Mouse (Mus musculus) forebrain, postnatal 0 days (tissue): ENCODE results near the gene Slc5a2. TPM values are rescaled to one million over a fixed set of nuclear protein-coding genes. Genes with fewer than 3 reads are reported as not detected.

Experiments
- ATAC-seq: fragments of 200-750 bp; cut with Nextera tagmentation; 2 replicates; pipeline ENCODE4 v1.8.0; 2017; ENCODE audit warnings: mild to moderate bottlenecking, moderate library complexity
- DNase-seq: peaks from one replicate; pipeline ENCODE4 v3.0.0-alpha.2; 2015
- H3K27ac ChIP-seq: fragments of 300-500 bp; sonication (generic); 2 replicates; pipeline ENCODE4 v1.5.1; 2014; ENCODE audit warnings: low read depth, mild to moderate bottlenecking, antibody characterized with exemption, low read length, moderate library complexity, mixed read lengths
- H3K27me3 ChIP-seq: fragments of 300-500 bp; sonication (generic); 2 replicates; pipeline ENCODE4 v1.6.1; 2014; ENCODE audit warnings: mild to moderate bottlenecking, low read length, mixed read lengths; ENCODE audit not compliant: insufficient read depth
- H3K36me3 ChIP-seq: fragments of 300-500 bp; sonication (generic); 2 replicates; pipeline ENCODE4 v1.6.1; 2014; ENCODE audit warnings: mild to moderate bottlenecking, moderate library complexity; ENCODE audit not compliant: insufficient read depth
- H3K4me1 ChIP-seq: fragments of 300-500 bp; sonication (generic); 2 replicates; pipeline ENCODE4 v1.6.1; 2014; ENCODE audit warnings: antibody characterized with exemption; ENCODE audit not compliant: insufficient read depth
- H3K4me2 ChIP-seq: fragments of 300-500 bp; sonication (generic); 2 replicates; pipeline ENCODE4 v1.6.1; 2014; ENCODE audit warnings: low read depth, mild to moderate bottlenecking, moderate library complexity
- H3K4me3 ChIP-seq: fragments of 300-500 bp; sonication (generic); 2 replicates; pipeline ENCODE4 v1.5.1; 2014; ENCODE audit warnings: low read depth, low read length, mixed read lengths
- H3K9ac ChIP-seq: fragments of 300-500 bp; sonication (generic); 2 replicates; pipeline ENCODE4 v1.6.1; 2014; ENCODE audit warnings: mild to moderate bottlenecking
- H3K9me3 ChIP-seq: fragments of 300-500 bp; sonication (generic); 2 replicates; pipeline ENCODE4 v1.6.1; 2016; ENCODE audit warnings: low read length
- CTCF ChIP-seq: sonication (generic); IDR thresholded peaks from 2 replicates; pipeline ENCODE4 v1.5.1; 2016; ENCODE audit warnings: antibody characterized with exemption, control low read depth, low read depth
- WGBS: fragments of 180-500 bp; shearing (Covaris S2); extraction: QIAGEN DNeasy Blood & Tissue Kit; methylation state at CpG from one replicate; pipeline ENCODE4 v1.1.7; 2014; 5-methylcytosine and 5-hydroxymethylcytosine counted together
- polyA plus RNA-seq: library from polyadenylated mRNA; unstranded; fragments of >200 nt; fragmentation: Nextera tagmentation; extraction: Ambion mirVana; gene quantifications from 2 replicates; pipeline ENCODE4 v1.2.1, GENCODE M21; 2015
- total RNA-seq: library from RNA; depleted of rRNA; stranded (reverse); fragments of >200 nt; gene quantifications from 2 replicates; pipeline ENCODE4 v1.2.3, GENCODE M21; 2014; rRNA removed

Slc5a2 gene
- total RNA-seq (not detected in 2 replicates), polyA plus RNA-seq (0.10 TPM in 1 of 2 replicates, not detected in the other)

- H3K4me3 ChIP-seq, result no peak within 1 kb of the TSS
- H3K9ac ChIP-seq, result no peak within 1 kb of the TSS
- no peaks in the 10 kb centered on the region for H3K4me1 ChIP-seq
- no peaks in the 10 kb centered on the region for H3K9me3 ChIP-seq
- no peak within 1 kb of the TSS for H3K4me2 ChIP-seq
- ATAC-seq (no peak), DNase-seq (no peak)
- TF ChIP-seq CTCF, result no peak
- 85% methylated on average over 6 of the region's 6 CpGs for WGBS
- no peak within 1 kb of the TSS for H3K27ac ChIP-seq
- H3K27me3 ChIP-seq, result no peaks in the 10 kb centered on the region
- H3K36me3 ChIP-seq, result no peaks in the 10 kb centered on the region
Observed at GRCm38 (mm10) chr7:128265411-128265810, at the start of gene Slc5a2. TSS of gene Slc5a2 (plus strand) at chr7:128265657.

DNA sequence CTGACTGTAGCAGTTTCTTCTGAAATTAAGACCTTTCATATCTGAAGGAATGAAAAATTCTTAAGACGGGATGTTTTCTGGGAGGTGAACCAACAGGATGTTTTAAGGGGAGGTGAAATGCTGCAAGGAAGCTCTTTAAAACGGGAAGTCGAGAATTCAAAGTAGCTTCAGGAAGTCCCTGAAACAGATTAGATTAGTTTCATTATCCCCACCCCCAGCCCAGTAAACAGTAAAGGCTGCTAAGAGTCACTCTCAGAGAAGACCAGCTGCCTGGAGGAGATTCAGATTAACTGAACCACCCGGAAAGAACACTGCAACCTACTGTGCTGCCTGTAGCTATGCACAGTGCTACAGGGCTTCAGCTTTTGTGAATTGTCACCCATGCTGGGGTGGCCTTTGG is 45.5 kb upstream of the Slc5a2 start:
- TF ChIP-seq CTCF, result no peak
- Histone ChIP-seq H3K27ac (no peak overlapping the region), H3K36me3 (no peaks in the 10 kb centered on the region), H3K9me3 (no peaks in the 10 kb centered on the region), H3K4me1 (no peaks in the 10 kb centered on the region), H3K4me2 (no peak overlapping the region), H3K9ac (no peak overlapping the region), H3K4me3 (no peak overlapping the region), H3K27me3 (no peaks in the 10 kb centered on the region)
- ATAC-seq (no peak), DNase-seq (no peak)
- WGBS, result 88% methylated on average over 4 of the region's 4 CpGs

DNA sequence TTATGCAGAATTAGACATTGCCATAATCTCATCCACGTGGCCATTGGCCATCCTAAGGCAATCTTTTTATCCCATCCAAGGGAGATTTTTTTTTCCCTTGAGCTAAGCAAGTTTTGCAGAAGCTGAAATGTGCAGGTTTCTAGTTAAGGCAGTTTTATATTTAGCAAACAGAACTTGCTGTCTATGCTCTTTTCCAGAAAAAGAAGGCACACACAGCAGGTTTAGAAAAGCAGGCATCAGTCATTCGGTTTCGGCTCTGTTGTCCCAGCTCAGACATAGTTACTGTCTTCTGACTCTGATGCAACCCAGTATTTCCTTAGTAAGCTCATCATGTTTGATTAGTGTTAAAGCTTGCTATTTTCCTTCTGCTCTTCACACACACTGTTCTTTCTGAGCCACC is 44.5 kb upstream of the Slc5a2 start:
- peak; percentile 7 for DNase-seq
- no peaks in the 10 kb centered on the region for H3K9me3 ChIP-seq
- H3K4me1 ChIP-seq, result no peaks in the 10 kb centered on the region
- no peak; the same call in 1 of the 2 replicates for ATAC-seq
- H3K27me3 ChIP-seq, result no peaks in the 10 kb centered on the region
- H3K27ac ChIP-seq, result no peak overlapping the region; the same call in 1 of the 2 replicates
- H3K36me3 ChIP-seq, result no peaks in the 10 kb centered on the region
- H3K4me2 ChIP-seq, result no peak overlapping the region
- H3K4me3 ChIP-seq, result no peak overlapping the region
- H3K9ac ChIP-seq, result no peak overlapping the region
- TF ChIP-seq CTCF, result no peak
- 79% methylated on average over 3 of the region's 3 CpGs for WGBS

GRCm38 (mm10) chr7:128231741-128232140 is 33.7 kb upstream of the Slc5a2 start:
- no peak overlapping the region for H3K9ac ChIP-seq
- no peaks in the 10 kb centered on the region for H3K36me3 ChIP-seq
- no peaks in the 10 kb centered on the region for H3K4me1 ChIP-seq
- WGBS, result 58% methylated on average over 8 of the region's 8 CpGs
- TF ChIP-seq CTCF, result no peak
- ATAC-seq (no peak), DNase-seq (no peak)
- H3K4me3 ChIP-seq, result no peak overlapping the region
- no peaks in the 10 kb centered on the region for H3K27me3 ChIP-seq
- no peaks in the 10 kb centered on the region for H3K9me3 ChIP-seq
- no peak overlapping the region for H3K4me2 ChIP-seq
- no peak overlapping the region for H3K27ac ChIP-seq

GRCm38 (mm10) chr7:128234796-128235195 is 30.7 kb upstream of the Slc5a2 start:
- no peak overlapping the region for H3K4me2 ChIP-seq
- no peak for ATAC-seq
- H3K4me3 ChIP-seq, result no peak overlapping the region
- TF ChIP-seq CTCF, result no peak
- no peak for DNase-seq
- no peak overlapping the region for H3K27ac ChIP-seq
- no peaks in the 10 kb centered on the region for H3K9me3 ChIP-seq
- WGBS, result 85% methylated on average over 2 of the region's 2 CpGs
- H3K27me3 ChIP-seq, result no peaks in the 10 kb centered on the region
- H3K36me3 ChIP-seq, result no peaks in the 10 kb centered on the region
- H3K4me1 ChIP-seq, result no peaks in the 10 kb centered on the region; the same call in 1 of the 2 replicates
- H3K9ac ChIP-seq, result no peak overlapping the region

DNA sequence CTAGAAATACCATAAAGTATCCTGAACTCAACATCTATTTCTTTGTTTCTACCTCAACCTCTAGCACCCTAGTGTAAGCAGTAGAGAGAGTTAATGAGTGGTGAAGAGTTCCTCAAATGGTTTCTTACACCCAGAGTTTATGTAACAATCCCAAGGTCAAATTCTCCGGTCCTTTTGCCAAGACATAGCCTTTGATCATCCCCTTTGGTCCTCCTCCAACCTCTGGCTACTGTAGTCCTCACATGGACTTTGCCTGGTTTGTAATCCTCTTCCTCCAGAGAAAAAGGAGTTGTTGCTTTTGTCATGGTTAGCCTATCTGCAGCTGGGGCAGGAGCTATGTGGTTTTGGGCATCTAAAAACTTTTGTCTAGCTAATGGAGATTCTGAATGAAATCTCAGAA is 30.0 kb upstream of the Slc5a2 start:
- no peak overlapping the region for H3K4me3 ChIP-seq
- no peaks in the 10 kb centered on the region; the same call in 1 of the 2 replicates for H3K4me1 ChIP-seq
- DNase-seq (no peak), ATAC-seq (no peak)
- H3K36me3 ChIP-seq, result peaks cover 6% of the 10 kb centered on the region
- no peak for TF ChIP-seq CTCF
- no peak overlapping the region for H3K4me2 ChIP-seq
- no peak overlapping the region for H3K27ac ChIP-seq
- WGBS, result 97% methylated on average over 1 of the region's 1 CpGs
- H3K9me3 ChIP-seq, result no peaks in the 10 kb centered on the region
- H3K27me3 ChIP-seq, result no peaks in the 10 kb centered on the region
- H3K9ac ChIP-seq, result no peak overlapping the region

DNA sequence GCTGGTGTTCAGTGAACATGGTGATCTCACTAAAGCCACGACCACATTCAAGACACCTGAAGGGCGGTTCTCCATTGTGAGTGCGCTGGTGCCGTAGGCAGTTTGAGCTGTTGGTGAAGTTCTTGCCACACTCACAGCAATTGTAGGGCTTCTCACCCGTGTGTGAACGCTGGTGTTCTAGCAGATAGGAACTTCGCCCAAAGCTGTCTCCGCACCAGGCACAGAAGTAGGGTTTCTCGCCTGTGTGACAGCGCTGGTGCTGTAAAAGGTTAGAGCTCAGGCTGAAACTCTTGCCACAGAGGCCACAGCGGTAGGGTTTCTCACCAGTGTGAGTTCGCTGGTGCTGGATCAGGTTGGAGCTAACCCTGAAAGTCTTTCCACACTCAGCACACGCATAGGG is 29.0 kb upstream of the Slc5a2 start:
- WGBS, result 94% methylated on average over 13 of the region's 13 CpGs
- DNase-seq, result no peak
- H3K4me1 ChIP-seq, result no peaks in the 10 kb centered on the region; the same call in 1 of the 2 replicates
- H3K27ac ChIP-seq, result peak overlapping the region; percentile 98
- peaks cover 15% of the 10 kb centered on the region for H3K36me3 ChIP-seq
- H3K4me3 ChIP-seq, result no peak overlapping the region
- H3K9me3 ChIP-seq, result no peaks in the 10 kb centered on the region
- no peak overlapping the region for H3K9ac ChIP-seq
- no peak overlapping the region for H3K4me2 ChIP-seq
- no peak for ATAC-seq
- TF ChIP-seq CTCF, result no peak
- no peaks in the 10 kb centered on the region for H3K27me3 ChIP-seq
